Mouse (Mus musculus) C2C12 (cell line): ENCODE results near the gene Gfpt2.

ENCODE experiments used
- CEBPB ChIP-seq: IDR thresholded peaks from one replicate; pipeline ENCODE4 v1.6.1; 2011; ENCODE audit warnings: low read depth, mild to moderate bottlenecking, control low read depth, moderate library complexity
- CTCF ChIP-seq: IDR thresholded peaks from one replicate; pipeline ENCODE4 v1.5.1; 2011; ENCODE audit not compliant: control insufficient read depth, insufficient read depth, insufficient read length
- FOSL1 ChIP-seq: IDR thresholded peaks from one replicate; pipeline ENCODE4 v1.8.0; 2011; ENCODE audit warnings: mild to moderate bottlenecking, low read length; ENCODE audit not compliant: poor library complexity, insufficient read depth, severe bottlenecking
- MAX ChIP-seq: IDR thresholded peaks from one replicate; pipeline ENCODE4 v1.6.1; 2011; ENCODE audit warnings: mild to moderate bottlenecking, control low read depth
- MYOD1 ChIP-seq: IDR thresholded peaks from one replicate; pipeline ENCODE4 v1.6.1; 2011; ENCODE audit warnings: low read depth; ENCODE audit not compliant: control insufficient read depth, insufficient read length
- MYOG ChIP-seq: IDR thresholded peaks from one replicate; pipeline ENCODE4 v1.6.1; 2011; ENCODE audit not compliant: control insufficient read depth, insufficient read length; ENCODE audit errors: extremely low read depth
- USF1 ChIP-seq: IDR thresholded peaks from one replicate; pipeline ENCODE4 v1.6.1; 2011; ENCODE audit warnings: low read depth, mild to moderate bottlenecking, control low read depth, moderate library complexity

- TF ChIP-seq CTCF (no peak), CEBPB (no peak), MAX (no peak), MYOD1 (no peak), USF1 (no peak), MYOG (no peak), FOSL1 (no peak)
These were observed 15.0 kb downstream of the Gfpt2 start for GRCm38 (mm10) chr11:49808946-49809345.
